Mouse (Mus musculus): Measurements from ENCODE around the gene Slc25a29. TPM values are rescaled to one million over a fixed set of nuclear protein-coding genes. Genes with fewer than 3 reads are reported as not detected.

Gene Slc25a29
- total and polyA plus RNA-seq, 3 experiments: 1.1 to 2.0 (median 1.5) TPM

DNA sequence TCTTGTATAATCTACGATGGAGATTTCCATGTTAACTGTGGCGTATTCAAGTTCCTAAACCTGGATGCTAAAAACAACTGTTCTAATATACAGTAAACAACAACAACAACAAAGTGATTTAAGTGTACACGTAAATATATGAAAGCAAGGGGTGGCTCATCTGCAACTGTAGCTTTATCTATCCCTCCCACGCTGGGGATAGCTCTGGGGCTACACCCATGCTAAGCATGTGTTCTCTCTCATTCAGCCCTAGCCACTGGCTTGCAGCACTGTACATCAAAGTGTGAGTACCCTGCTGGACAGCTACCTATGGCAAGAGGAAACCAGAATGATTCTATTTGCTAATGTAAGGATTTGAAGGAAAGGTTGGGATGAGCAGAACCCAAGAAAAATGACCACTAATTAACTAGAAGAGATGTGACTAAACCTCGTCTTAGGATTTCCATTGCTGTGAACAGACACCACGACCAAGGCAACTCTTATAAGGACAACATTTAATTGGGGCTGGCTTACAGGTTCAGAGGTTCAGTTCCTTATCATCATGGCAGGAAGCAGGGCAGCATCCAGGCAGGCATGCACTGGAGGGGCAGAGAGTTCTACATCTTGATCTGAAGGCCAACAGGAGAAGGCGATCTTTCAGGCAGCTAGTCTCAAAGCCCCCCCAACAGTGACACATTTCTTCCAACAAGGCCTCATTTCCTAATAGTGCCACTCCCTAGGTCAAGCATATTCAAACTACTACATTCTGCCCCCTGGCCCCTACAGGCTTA is 55.4 kb downstream of the Slc25a29 start:
- no peaks in the 10 kb centered on the region; the same call in 1 of the 2 replicates for H3K79me2 ChIP-seq (replicated peaks; ENCODE audit: control insufficient read depth, extremely low read depth, insufficient read depth, poor library complexity, severe bottlenecking)
- dilution Hi-C loops (cut with MboI; ENCODE audit: extremely low pct_ligation_motif_present, extremely low pct_unique_long_range_greater_than_20kb, low sequenced_read_pairs): no loop called here
- TF ChIP-seq MAFK (IDR thresholded peaks at IDR 0.05; ENCODE audit: insufficient replicate concordance, low read length) (no peak), MXI1 (IDR thresholded peaks at IDR 0.05; ENCODE audit: low read depth, low read length) (no peak)
- H3K4me1 ChIP-seq (ENCODE audit: control insufficient read depth in 1 of 2, insufficient read depth in 2 of 2): no peaks in the 10 kb centered on the region
- no peaks in the 10 kb centered on the region for H3K27me3 ChIP-seq (replicated peaks)
- H3K4me3 ChIP-seq (replicated peaks in 1 of 3; ENCODE audit: low read depth in 2 of 3, low read length in 2 of 3, poor library complexity in 1 of 3): no peak overlapping the region
- no peak overlapping the region for H3K4me2 ChIP-seq (ENCODE audit: insufficient read depth, low read depth, poor library complexity, severe bottlenecking)
- no peak overlapping the region for H3K27ac ChIP-seq (ENCODE audit: insufficient read depth, low read depth)
- DNase-seq (ENCODE audit: extremely low read depth): no peak
- no peak overlapping the region for H3K9ac ChIP-seq (ENCODE audit: insufficient read depth, low read depth)
- peaks cover 5% of the 10 kb centered on the region for H3K9me3 ChIP-seq (replicated peaks; ENCODE audit: low read length)
- in situ Hi-C loops (cut with MboI; ENCODE audit: low pct_ligation_motif_present, low pct_unique_long_range_greater_than_20kb, low sequenced_read_pairs): no loop called here
- H3K36me3 ChIP-seq (replicated peaks in 1 of 2; ENCODE audit: control insufficient read depth in 1 of 2, insufficient read depth in 1 of 2, low read length in 1 of 2): peaks cover 13 to 31% of the 10 kb centered on the region in 2 experiments

Other genes with a start within 250 kb of the Slc25a29 start
- gene Degs2, start 133.6 kb downstream of the Slc25a29 start, total RNA-seq (2012; rRNA removed): not detected in 2 replicates
- gene Degs2, start 133.6 kb downstream of the Slc25a29 start, total RNA-seq (2014; rRNA removed): not detected in 2 replicates
- gene Degs2, start 133.6 kb downstream of the Slc25a29 start, polyA plus RNA-seq (2012; ENCODE audit: insufficient read length, low read depth): 0.34 TPM in 1 of 2 replicates, not detected in the other
- gene Yy1, start 42.9 kb downstream of the Slc25a29 start, total RNA-seq (2012; rRNA removed): 30.8 and 34.6 TPM in 2 replicates
- 51.7 and 54.9 TPM in 2 replicates for gene Yy1, start 42.9 kb downstream of the Slc25a29 start, total RNA-seq (2014; rRNA removed)
- 53.9 and 56.8 TPM in 2 replicates for gene Yy1, start 42.9 kb downstream of the Slc25a29 start, polyA plus RNA-seq (2012; ENCODE audit: insufficient read length, low read depth)
- 5.3 and 6.1 TPM in 2 replicates for gene Slc25a47, start 163 bp upstream of the Slc25a29 start, total RNA-seq (2012; rRNA removed)
- 2.7 and 3.1 TPM in 2 replicates for gene Slc25a47, start 163 bp upstream of the Slc25a29 start, total RNA-seq (2014; rRNA removed)
- 3.0 and 3.5 TPM in 2 replicates for gene Slc25a47, start 163 bp upstream of the Slc25a29 start, polyA plus RNA-seq (2012; ENCODE audit: insufficient read length, low read depth)
- gene Wdr25, start 57.7 kb upstream of the Slc25a29 start, total RNA-seq (2012; rRNA removed): 8.7 and 12.4 TPM in 2 replicates
- gene Wdr25, start 57.7 kb upstream of the Slc25a29 start, total RNA-seq (2014; rRNA removed): 8.3 and 11.0 TPM in 2 replicates
- gene Wdr25, start 57.7 kb upstream of the Slc25a29 start, polyA plus RNA-seq (2012; ENCODE audit: insufficient read length, low read depth): 10.8 and 17.8 TPM in 2 replicates
- 73.5 and 76.9 TPM in 2 replicates for gene Wars, start 58.3 kb upstream of the Slc25a29 start, total RNA-seq (2012; rRNA removed)
- gene Wars, start 58.3 kb upstream of the Slc25a29 start, total RNA-seq (2014; rRNA removed): 83.0 and 88.0 TPM in 2 replicates
- gene Wars, start 58.3 kb upstream of the Slc25a29 start, polyA plus RNA-seq (2012; ENCODE audit: insufficient read length, low read depth): 85.5 and 93.5 TPM in 2 replicates
- gene Begain, start 232.3 kb upstream of the Slc25a29 start, total RNA-seq (2012; rRNA removed): 0.08 TPM in 1 of 2 replicates, not detected in the other
- gene Begain, start 232.3 kb upstream of the Slc25a29 start, total RNA-seq (2014; rRNA removed): 0.08 TPM in 1 of 2 replicates, not detected in the other
- gene Begain, start 232.3 kb upstream of the Slc25a29 start, polyA plus RNA-seq (2012; ENCODE audit: insufficient read length, low read depth): 0.41 and 0.89 TPM in 2 replicates